Mouse (Mus musculus) erythroblast, embryonic 14.5 days (primary cell): ENCODE data around the gene Sugp2. TPM values are rescaled to one million over a fixed set of nuclear protein-coding genes. Genes with fewer than 3 reads are reported as not detected.
A peak's percentile ranks its signal among the peaks of the same experiment; 100 is the strongest.

Experiments used
- H3K27me3 ChIP-seq: 2 replicates; pipeline ENCODE4 v1.6.1; 2012; ENCODE audit warnings: inconsistent platforms; ENCODE audit not compliant: control insufficient read depth
- H3K36me3 ChIP-seq: 2 replicates; pipeline ENCODE4 v1.6.1; 2012; ENCODE audit warnings: mild to moderate bottlenecking, inconsistent platforms; ENCODE audit not compliant: control insufficient read depth
- H3K4me1 ChIP-seq: 2 replicates; pipeline ENCODE4 v1.6.1; 2012; ENCODE audit warnings: inconsistent platforms; ENCODE audit not compliant: control insufficient read depth
- H3K4me3 ChIP-seq: replicated peaks from 2 replicates; pipeline ENCODE3; 2012; ENCODE audit warnings: moderate library complexity, mild to moderate bottlenecking, inconsistent platforms
- H3K9me3 ChIP-seq: 2 replicates; pipeline ENCODE4 v1.6.1; 2012; ENCODE audit warnings: low read length, inconsistent platforms, mixed read lengths; ENCODE audit not compliant: control insufficient read depth
- GATA1 ChIP-seq: IDR thresholded peaks from 2 replicates; pipeline ENCODE4 v1.6.1; 2012; ENCODE audit warnings: low read length, inconsistent platforms, mixed read lengths
- TAL1 ChIP-seq: IDR thresholded peaks from 3 replicates; pipeline ENCODE4 v1.6.1; 2012; ENCODE audit warnings: low read length, inconsistent platforms, mixed read lengths
- polyA plus RNA-seq: library from polyadenylated mRNA; stranded (reverse); fragments of >175 nt; gene quantifications from 2 replicates; pipeline ENCODE4 v1.2.3, GENCODE M21; 2012

The Sugp2 gene
- polyA plus RNA-seq, 1 experiment = 1.5 TPM

DNA sequence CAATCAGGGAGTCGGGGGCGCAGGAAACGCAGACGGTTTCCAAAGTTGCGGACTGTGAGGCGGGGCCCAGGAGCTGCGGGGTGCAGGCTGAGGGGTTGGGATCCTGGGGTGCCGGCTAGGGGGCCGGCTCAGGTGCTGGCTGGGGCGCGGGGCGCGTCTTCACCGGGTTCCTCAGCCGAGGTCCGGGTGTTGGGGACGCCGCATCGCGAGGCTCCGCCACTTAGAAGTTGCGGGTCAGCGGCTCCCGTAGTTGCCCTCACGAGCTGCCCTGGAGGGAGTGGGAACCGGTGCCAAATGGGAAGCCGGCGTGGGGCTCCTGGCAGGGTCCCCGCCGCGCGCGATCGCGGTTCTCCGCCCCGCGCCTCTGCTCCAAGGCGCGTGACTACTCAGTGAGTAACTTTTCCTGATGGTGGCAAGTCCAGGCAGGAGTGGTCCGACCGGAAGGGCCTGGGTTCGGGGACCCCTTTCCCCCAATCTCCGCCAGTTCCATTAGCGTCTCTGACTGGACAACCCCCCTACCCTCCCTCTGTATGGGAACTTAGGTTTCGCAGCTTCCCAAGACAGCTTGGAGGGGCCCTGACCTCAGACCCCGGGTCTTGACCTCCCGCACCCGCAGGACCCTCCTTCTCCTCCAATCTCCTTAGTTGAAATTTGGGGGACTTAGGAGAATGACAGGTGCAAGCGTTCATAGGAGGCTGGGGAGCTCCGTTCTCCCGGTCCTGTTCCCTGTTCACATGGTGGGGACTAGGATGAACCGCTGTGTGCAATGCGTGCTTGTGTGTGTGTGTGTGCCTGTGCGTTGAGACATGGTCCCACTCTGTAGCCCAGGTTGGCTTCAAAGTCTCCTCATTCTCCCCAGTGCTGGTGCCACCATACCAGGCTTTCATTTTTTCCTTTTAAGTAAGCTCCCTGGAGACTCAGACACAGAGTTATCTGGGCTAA, 49.4 kb downstream of the Sugp2 start:
- H3K27me3 ChIP-seq = peaks cover 23% of the 10 kb centered on the region
- TF ChIP-seq TAL1 (no peak), GATA1 (no peak)
- peak overlapping the region; percentile 70 for H3K4me3 ChIP-seq
- peaks cover 7% of the 10 kb centered on the region for H3K9me3 ChIP-seq
- H3K4me1 ChIP-seq = peaks cover 25% of the 10 kb centered on the region
- peaks cover 2% of the 10 kb centered on the region; the same call in 1 of the 2 replicates for H3K36me3 ChIP-seq

DNA sequence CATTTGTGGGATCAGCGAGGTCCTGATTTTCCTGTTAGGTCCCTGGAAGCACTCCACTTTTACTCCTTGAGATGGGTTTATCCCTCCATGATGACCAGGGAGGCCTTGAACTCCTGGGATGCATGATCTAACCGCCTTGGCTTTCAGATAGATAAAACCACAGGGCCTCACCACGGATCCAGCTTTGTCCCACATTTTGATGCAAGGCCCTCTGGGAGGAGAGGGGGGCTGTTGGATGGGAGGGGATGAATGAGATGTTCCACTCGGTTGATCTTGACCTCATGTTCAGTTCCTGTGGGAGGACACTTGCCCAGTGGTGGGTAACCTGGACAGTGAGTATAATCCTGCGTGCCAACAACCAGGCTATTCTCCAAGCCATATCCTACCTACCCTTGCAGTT, 50.4 kb downstream of the Sugp2 start:
- Histone ChIP-seq H3K36me3 (peaks cover 2% of the 10 kb centered on the region; the same call in 1 of the 2 replicates), H3K4me1 (peaks cover 20% of the 10 kb centered on the region), H3K27me3 (peaks cover 22% of the 10 kb centered on the region), H3K4me3 (no peak overlapping the region), H3K9me3 (peaks cover 7% of the 10 kb centered on the region)
- no peak for TF ChIP-seq GATA1
- no peak for TF ChIP-seq TAL1

DNA sequence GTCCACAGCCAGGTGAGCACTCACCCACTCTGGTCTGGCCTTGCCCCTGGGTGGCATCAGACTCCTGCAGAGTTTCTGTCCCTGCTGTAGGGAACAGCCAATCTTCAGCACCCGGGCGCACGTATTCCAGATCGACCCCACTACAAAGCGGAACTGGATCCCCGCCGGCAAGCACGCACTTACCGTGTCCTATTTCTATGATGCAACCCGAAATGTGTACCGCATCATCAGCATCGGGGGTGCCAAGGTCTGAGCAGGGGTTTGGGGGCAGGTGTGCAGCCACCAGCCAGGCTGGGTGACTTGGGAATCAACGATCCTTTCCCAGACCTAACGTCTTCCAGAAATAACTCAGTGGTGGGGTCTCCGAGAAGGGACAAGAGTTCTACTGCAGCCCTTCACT, 51.3 kb downstream of the Sugp2 start:
- peaks cover 20% of the 10 kb centered on the region for H3K4me1 ChIP-seq
- H3K27me3 ChIP-seq = peaks cover 22% of the 10 kb centered on the region
- H3K36me3 ChIP-seq = peaks cover 2% of the 10 kb centered on the region; the same call in 1 of the 2 replicates
- TF ChIP-seq GATA1 = no peak
- TF ChIP-seq TAL1 = no peak
- H3K4me3 ChIP-seq = no peak overlapping the region
- H3K9me3 ChIP-seq = peaks cover 7% of the 10 kb centered on the region

DNA sequence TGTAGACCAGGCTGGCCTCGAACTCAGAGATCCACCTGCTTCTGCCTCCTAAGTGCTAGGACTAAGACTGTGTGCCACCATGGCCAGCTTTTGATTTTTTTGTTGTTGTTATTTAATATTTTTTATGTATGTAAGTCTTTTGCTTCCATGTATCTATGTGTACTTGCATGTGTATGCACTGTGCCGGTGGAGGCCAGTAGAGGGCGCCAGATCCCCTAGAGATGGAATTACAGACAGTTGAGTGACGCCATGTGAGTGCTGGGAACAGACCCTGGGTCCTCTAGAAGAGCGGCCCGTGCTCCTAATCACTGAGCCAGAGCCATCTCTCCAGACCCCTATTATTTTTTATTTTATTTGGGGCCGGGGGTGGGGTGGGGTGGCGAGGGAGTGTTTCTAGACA, 52.7 kb downstream of the Sugp2 start:
- TF ChIP-seq GATA1 (no peak), TAL1 (no peak)
- H3K4me3 ChIP-seq = no peak overlapping the region
- peaks cover 22% of the 10 kb centered on the region for H3K27me3 ChIP-seq
- peaks cover 18% of the 10 kb centered on the region for H3K4me1 ChIP-seq
- H3K9me3 ChIP-seq = peaks cover 7% of the 10 kb centered on the region
- H3K36me3 ChIP-seq = peaks cover 11% of the 10 kb centered on the region

DNA sequence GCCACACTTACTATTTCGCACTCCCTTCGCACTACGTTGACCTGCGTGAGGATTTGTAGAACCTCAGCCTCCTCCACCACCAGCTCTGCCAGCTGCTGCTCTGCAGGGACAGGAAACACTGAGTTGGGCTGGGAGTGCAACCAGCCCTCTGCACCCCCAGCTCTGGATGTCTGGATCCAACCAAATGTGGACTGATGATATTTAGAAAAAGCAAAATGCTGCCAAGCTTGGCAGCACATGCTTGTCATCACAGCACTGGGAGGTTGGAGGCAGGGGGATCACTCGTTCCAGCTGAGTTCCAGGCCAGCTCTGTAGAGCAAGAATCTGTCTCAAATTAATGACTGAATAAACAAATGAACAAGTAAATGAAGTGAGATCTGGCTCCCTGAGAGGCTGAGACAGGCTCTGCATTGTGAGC, 60.0 kb downstream of the Sugp2 start:
- peaks cover 75% of the 10 kb centered on the region for H3K36me3 ChIP-seq
- H3K27me3 ChIP-seq = no peaks in the 10 kb centered on the region
- H3K9me3 ChIP-seq = no peaks in the 10 kb centered on the region
- no peaks in the 10 kb centered on the region for H3K4me1 ChIP-seq
- TF ChIP-seq GATA1 (no peak), TAL1 (no peak)
- H3K4me3 ChIP-seq = no peak overlapping the region

DNA sequence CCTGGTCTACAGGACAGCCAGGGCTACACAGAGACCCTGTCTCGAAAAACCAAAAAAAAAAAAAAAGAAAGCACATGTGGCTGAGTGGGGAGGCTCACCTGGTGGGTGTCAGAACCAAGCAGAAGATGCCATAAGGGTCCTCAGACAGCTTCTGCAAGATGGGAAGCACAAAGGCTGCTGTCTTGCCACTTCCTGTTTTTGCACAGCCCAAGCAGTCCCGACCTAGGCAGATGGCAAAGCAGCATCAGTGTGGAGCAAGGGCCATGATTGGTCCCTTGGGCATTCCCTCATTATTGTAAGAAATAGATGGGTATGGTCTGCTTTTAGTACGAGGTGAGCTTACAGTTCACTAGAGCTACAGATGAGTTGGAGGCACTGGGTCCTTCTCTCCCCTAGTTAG, 66.9 kb downstream of the Sugp2 start:
- Histone ChIP-seq H3K27me3 (no peaks in the 10 kb centered on the region), H3K4me1 (peaks cover 37% of the 10 kb centered on the region), H3K36me3 (peaks cover 64% of the 10 kb centered on the region), H3K9me3 (no peaks in the 10 kb centered on the region), H3K4me3 (peak overlapping the region; percentile 32)
- no peak for TF ChIP-seq TAL1

DNA sequence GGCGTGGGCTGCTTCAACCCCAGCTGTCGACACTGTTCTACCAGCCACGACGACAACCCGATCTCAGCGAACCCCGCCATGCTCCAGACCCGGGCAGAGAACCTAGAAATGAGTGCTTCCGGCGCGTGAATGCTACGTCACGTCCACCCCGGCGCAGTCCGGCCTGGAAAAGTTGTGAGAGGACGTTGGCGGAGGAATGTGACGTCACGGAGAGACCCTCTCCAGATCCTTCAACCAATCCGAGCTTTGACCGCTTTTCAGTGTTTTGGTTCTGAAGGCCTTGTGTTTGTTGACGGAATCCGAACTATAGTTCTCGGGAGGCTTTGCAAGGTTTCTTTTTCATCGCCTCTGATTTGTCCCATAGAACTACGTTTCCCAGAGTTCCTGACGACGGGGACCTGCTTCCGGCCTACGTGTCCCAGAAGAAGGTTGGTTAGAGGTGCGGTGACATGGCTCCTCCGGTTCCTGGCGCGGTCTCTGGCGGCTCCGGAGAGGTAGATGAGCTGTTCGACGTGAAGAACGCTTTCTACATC, 68.4 kb downstream of the Sugp2 start, which contains the start of the genes Ddx49 and Cope:
Gene Ddx49, minus strand, starts transcription at position 132 of the 533 bp plus-strand sequence.
Gene Cope, plus strand, starts transcription at position 161 of the 533 bp plus-strand sequence.
- no peaks in the 10 kb centered on the region for H3K9me3 ChIP-seq
- peaks cover 64% of the 10 kb centered on the region for H3K36me3 ChIP-seq
- TF ChIP-seq TAL1 = no peak
- no peak for TF ChIP-seq GATA1
- no peaks in the 10 kb centered on the region for H3K27me3 ChIP-seq
- peaks cover 37% of the 10 kb centered on the region for H3K4me1 ChIP-seq
- peak within 1 kb of the TSS; percentile 70 for H3K4me3 ChIP-seq

DNA sequence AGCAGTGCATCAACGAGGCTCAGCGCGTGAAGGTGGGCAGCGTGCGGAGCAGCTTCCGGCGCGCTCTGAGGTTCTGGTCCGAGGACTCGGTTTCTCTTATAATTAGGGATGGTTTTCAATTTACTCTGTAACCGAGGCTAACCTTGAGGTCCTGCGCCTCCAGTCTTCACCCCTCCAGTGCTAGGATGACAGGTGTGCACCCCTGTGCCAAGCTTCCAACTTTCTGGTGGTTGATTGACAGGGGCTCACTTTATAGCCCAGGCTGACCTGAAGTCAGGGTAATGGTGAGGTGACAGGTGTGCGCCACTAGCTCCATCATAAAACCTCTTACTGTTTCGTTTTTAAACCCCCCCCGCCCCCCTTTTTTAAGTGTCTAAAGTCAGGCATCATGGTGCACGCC, 68.9 kb downstream of the Sugp2 start:
- H3K9me3 ChIP-seq = no peaks in the 10 kb centered on the region
- H3K4me1 ChIP-seq = peaks cover 37% of the 10 kb centered on the region
- peaks cover 64% of the 10 kb centered on the region for H3K36me3 ChIP-seq
- H3K4me3 ChIP-seq = peak overlapping the region; percentile 70
- no peaks in the 10 kb centered on the region for H3K27me3 ChIP-seq
- no peak for TF ChIP-seq GATA1
- TF ChIP-seq TAL1 = no peak

DNA sequence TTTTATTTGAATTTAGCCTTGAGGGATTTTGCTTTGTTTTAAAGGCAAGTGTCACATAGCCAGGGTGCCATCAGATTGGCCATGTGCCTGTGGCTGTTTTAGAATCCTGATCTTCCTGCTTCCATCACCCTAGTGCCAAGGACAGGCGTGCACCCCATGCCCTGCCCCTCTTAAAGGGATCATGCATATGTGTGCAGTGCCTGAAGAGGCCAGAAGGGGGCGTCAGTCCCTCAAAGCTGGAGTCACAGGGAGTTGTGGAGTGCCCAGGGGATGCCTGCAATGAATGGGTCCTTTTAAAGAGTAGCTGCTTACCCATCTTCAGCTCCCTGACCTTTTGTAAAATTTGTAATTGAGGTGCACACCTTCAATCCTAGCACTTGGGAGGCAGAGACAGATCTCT, 75.3 kb downstream of the Sugp2 start:
- Histone ChIP-seq H3K27me3 (no peaks in the 10 kb centered on the region), H3K36me3 (peaks cover 91% of the 10 kb centered on the region), H3K4me3 (no peak overlapping the region), H3K9me3 (no peaks in the 10 kb centered on the region), H3K4me1 (peaks cover 7% of the 10 kb centered on the region)
- TF ChIP-seq TAL1 (no peak), GATA1 (no peak)
